Mouse (Mus musculus): ENCODE measurements around the gene Mrpl16.

DNA sequence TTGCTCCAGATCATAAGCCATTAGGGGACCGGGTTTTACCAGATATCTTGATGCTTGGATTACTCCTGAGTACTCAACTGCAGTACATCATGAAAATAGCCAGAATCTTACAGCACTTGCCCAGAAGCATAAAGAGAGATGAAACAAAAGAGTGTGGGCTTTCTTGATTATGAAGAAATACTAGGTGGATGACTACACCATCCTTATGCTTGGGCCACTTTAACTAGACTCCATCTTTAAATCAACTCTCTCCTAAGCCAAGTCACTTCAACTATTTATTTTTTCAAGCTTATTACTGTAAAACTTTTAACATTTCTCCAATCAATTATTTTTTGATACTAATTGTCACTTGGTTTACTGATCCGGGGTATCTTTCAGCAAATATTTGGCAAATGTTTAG is 46.3 kb upstream of the Mrpl16 start:
- TF ChIP-seq POLR2A (IDR thresholded peaks at IDR 0.05; ENCODE audit: borderline replicate concordance, low read depth, low read length) (no peak), CTCF (IDR thresholded peaks at IDR 0.05; ENCODE audit: low read depth, low read length) (no peak)

Data from bone marrow macrophage, adult 2 months (primary cell).